Mouse (Mus musculus): Measurements from ENCODE around the gene Maml2.

GRCm38 (mm10) chr9:13652389-13652877 is 354.7 kb downstream of the Maml2 start:
- no peak for TF ChIP-seq E2F4 (IDR thresholded peaks at IDR 0.05; ENCODE audit: insufficient read depth)
- no peak for TF ChIP-seq TCF12 (IDR thresholded peaks at IDR 0.05; ENCODE audit: insufficient read depth, poor library complexity, severe bottlenecking)
- TF ChIP-seq POLR2A (IDR thresholded peaks at IDR 0.05; ENCODE audit: insufficient read length, low read depth) = no peak
